Mouse (Mus musculus) embryonic facial prominence, embryonic 14.5 days (tissue): ENCODE data around the gene Tsc2. TPM values are rescaled to one million over a fixed set of nuclear protein-coding genes. Genes with fewer than 3 reads are reported as not detected.

ENCODE experiments used
- ATAC-seq: fragments of 200-750 bp; cut with Nextera tagmentation; 2 replicates; pipeline ENCODE4 v1.8.0; 2017; ENCODE audit warnings: low read depth, moderate number of reproducible peaks, moderate TSS enrichment
- DNase-seq: peaks from one replicate; pipeline ENCODE4 v3.0.0-alpha.2; 2015; ENCODE audit warnings: low spot score
- H3K27ac ChIP-seq: fragments of 300-500 bp; sonication (generic); replicated peaks from 2 replicates; pipeline ENCODE4 v1.5.1; 2014; ENCODE audit warnings: low read depth, mild to moderate bottlenecking, low read length, moderate library complexity
- H3K27me3 ChIP-seq: fragments of 300-500 bp; sonication (generic); replicated peaks from 2 replicates; pipeline ENCODE4 v1.6.1; 2014; ENCODE audit warnings: low read length; ENCODE audit not compliant: control insufficient read depth, insufficient read depth
- H3K36me3 ChIP-seq: fragments of 300-500 bp; sonication (generic); 2 replicates; pipeline ENCODE4 v1.6.1; 2014; ENCODE audit warnings: low read length, mixed read lengths; ENCODE audit not compliant: control insufficient read depth, insufficient read depth
- H3K4me1 ChIP-seq: fragments of 300-500 bp; sonication (generic); 2 replicates; pipeline ENCODE4 v1.6.1; 2014; ENCODE audit warnings: antibody characterized with exemption, low read length; ENCODE audit not compliant: control insufficient read depth, insufficient read depth
- H3K4me2 ChIP-seq: fragments of 300-500 bp; sonication (generic); 2 replicates; pipeline ENCODE4 v1.6.1; 2014; ENCODE audit warnings: low read depth, mild to moderate bottlenecking, low read length, moderate library complexity, mixed read lengths
- H3K4me3 ChIP-seq: fragments of 300-500 bp; sonication (generic); 2 replicates; pipeline ENCODE4 v1.5.1; 2014; ENCODE audit warnings: low read depth, mild to moderate bottlenecking, low read length
- H3K9ac ChIP-seq: fragments of 300-500 bp; sonication (generic); 2 replicates; pipeline ENCODE4 v1.6.1; 2014; ENCODE audit warnings: low read depth, mild to moderate bottlenecking, low read length, moderate library complexity, mixed read lengths
- H3K9me3 ChIP-seq: fragments of 300-500 bp; sonication (generic); 2 replicates; pipeline ENCODE4 v1.6.1; 2016; ENCODE audit warnings: low read length; ENCODE audit not compliant: control insufficient read depth
- WGBS: fragments of 180-500 bp; shearing (Covaris S2); extraction: QIAGEN DNeasy Blood & Tissue Kit; methylation state at CpG from one replicate; pipeline ENCODE4 v1.1.7; 2014; 5-methylcytosine and 5-hydroxymethylcytosine counted together
- polyA plus RNA-seq: library from polyadenylated mRNA; unstranded; fragments of >200 nt; fragmentation: Nextera tagmentation; extraction: Ambion mirVana; gene quantifications from 2 replicates; pipeline ENCODE4 v1.2.1, GENCODE M21; 2014

Tsc2 gene
- polyA plus RNA-seq, 1 experiment from 2014 or later, result 60.8 TPM

- Histone ChIP-seq H3K9ac (no peak overlapping the region), H3K4me2 (no peak overlapping the region), H3K4me1 (no peaks in the 10 kb centered on the region), H3K36me3 (peaks cover 88% of the 10 kb centered on the region), H3K27ac (no peak overlapping the region), H3K4me3 (no peak overlapping the region), H3K9me3 (no peaks in the 10 kb centered on the region), H3K27me3 (no peaks in the 10 kb centered on the region)
- 59% methylated on average over 5 of the region's 5 CpGs for WGBS
- ATAC-seq (no peak), DNase-seq (no peak)
Measured at GRCm38 (mm10) chr17:24583599-24584460, 48.6 kb downstream of the Tsc2 start.

DNA sequence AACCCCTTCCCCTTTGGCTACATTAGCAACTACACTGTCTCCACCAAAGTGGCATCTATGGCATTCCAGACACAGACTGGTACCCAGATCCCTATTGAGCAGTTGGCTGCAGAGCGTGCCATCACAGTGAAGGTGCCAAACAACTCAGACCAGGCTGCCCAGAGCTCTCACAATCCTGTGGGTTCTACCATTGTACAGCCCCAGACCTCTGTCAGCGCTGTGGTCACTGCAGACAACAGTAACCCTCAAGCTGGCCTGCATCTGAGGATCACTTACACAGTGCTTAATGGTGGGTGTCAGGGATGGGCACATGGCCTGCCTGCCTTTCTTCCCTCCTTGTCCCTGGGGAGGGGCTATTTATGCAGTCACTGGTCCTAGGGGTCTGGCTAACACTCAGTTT lies 52.1 kb downstream of the Tsc2 start:
- Histone ChIP-seq H3K4me1 (no peaks in the 10 kb centered on the region), H3K27ac (no peak overlapping the region), H3K9me3 (no peaks in the 10 kb centered on the region), H3K9ac (no peak overlapping the region), H3K36me3 (peaks cover 88% of the 10 kb centered on the region), H3K4me2 (no peak overlapping the region), H3K4me3 (no peak overlapping the region), H3K27me3 (no peaks in the 10 kb centered on the region)
- ATAC-seq (no peak), DNase-seq (no peak)
- 100% methylated on average over 2 of the region's 2 CpGs for WGBS

DNA sequence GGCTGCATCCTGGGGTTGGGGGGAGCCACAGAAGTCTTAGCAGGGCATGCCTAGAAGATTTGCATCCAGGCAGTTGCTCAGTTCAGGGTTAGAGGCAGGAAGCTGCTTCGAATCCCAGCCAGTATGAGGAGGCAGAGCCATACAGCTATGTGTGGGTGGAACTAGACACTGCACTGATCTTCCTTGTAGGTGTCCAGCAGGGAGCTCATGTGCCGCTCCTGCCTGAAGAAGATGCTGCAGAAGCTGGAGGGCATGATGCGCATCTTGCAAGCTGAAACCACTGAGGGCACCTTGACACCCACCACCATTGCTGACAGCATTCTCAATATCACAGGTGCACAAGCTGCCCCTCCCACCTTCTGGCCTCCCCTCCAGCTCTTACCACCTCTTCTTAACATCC lies 52.9 kb downstream of the Tsc2 start:
- Histone ChIP-seq H3K4me1 (no peaks in the 10 kb centered on the region), H3K4me2 (no peak overlapping the region), H3K4me3 (no peak overlapping the region), H3K9me3 (no peaks in the 10 kb centered on the region), H3K36me3 (peaks cover 89% of the 10 kb centered on the region), H3K27me3 (no peaks in the 10 kb centered on the region), H3K27ac (no peak overlapping the region), H3K9ac (no peak overlapping the region)
- 91% methylated on average over 3 of the region's 3 CpGs for WGBS
- ATAC-seq (no peak), DNase-seq (no peak)

GRCm38 (mm10) chr17:24573811-24574210 lies 58.6 kb downstream of the Tsc2 start:
- Histone ChIP-seq H3K4me1 (no peaks in the 10 kb centered on the region), H3K9me3 (no peaks in the 10 kb centered on the region), H3K27me3 (no peaks in the 10 kb centered on the region), H3K4me2 (no peak overlapping the region), H3K27ac (no peak overlapping the region), H3K9ac (no peak overlapping the region), H3K36me3 (peaks cover 96% of the 10 kb centered on the region), H3K4me3 (no peak overlapping the region)
- DNase-seq, result no peak
- ATAC-seq, result no peak
- WGBS, result 94% methylated on average over 9 of the region's 9 CpGs

- ATAC-seq (no peak), DNase-seq (no peak)
- H3K4me2 ChIP-seq, result no peak overlapping the region
- no peak overlapping the region for H3K9ac ChIP-seq
- H3K4me1 ChIP-seq, result no peaks in the 10 kb centered on the region
- H3K36me3 ChIP-seq, result peaks cover 96% of the 10 kb centered on the region
- no peaks in the 10 kb centered on the region for H3K27me3 ChIP-seq
- H3K4me3 ChIP-seq, result no peak overlapping the region
- no peak overlapping the region for H3K27ac ChIP-seq
- no peaks in the 10 kb centered on the region for H3K9me3 ChIP-seq
- 94% methylated on average over 12 of the region's 12 CpGs for WGBS
Measured at GRCm38 (mm10) chr17:24572651-24573245, 59.7 kb downstream of the Tsc2 start.

GRCm38 (mm10) chr17:24569837-24570236 lies 62.6 kb downstream of the Tsc2 start:
- no peak overlapping the region for H3K27ac ChIP-seq
- H3K9ac ChIP-seq, result no peak overlapping the region
- no peaks in the 10 kb centered on the region for H3K9me3 ChIP-seq
- DNase-seq (no peak), ATAC-seq (no peak)
- H3K36me3 ChIP-seq, result peaks cover 94% of the 10 kb centered on the region
- H3K27me3 ChIP-seq, result no peaks in the 10 kb centered on the region
- H3K4me2 ChIP-seq, result no peak overlapping the region
- H3K4me1 ChIP-seq, result peaks cover 8% of the 10 kb centered on the region; the same call in 1 of the 2 replicates
- no peak overlapping the region for H3K4me3 ChIP-seq
- 94% methylated on average over 4 of the region's 4 CpGs for WGBS

GRCm38 (mm10) chr17:24567034-24567779 lies 65.2 kb downstream of the Tsc2 start:
- Histone ChIP-seq H3K36me3 (peaks cover 70% of the 10 kb centered on the region), H3K4me2 (no peak overlapping the region), H3K27ac (no peak overlapping the region), H3K4me3 (no peak overlapping the region), H3K9me3 (no peaks in the 10 kb centered on the region), H3K9ac (peak overlapping the region; percentile 31; the same call in 1 of the 2 replicates), H3K4me1 (peaks cover 8% of the 10 kb centered on the region; the same call in 1 of the 2 replicates), H3K27me3 (no peaks in the 10 kb centered on the region)
- ATAC-seq (peak; percentile 64), DNase-seq (peak; percentile 64)
- 66% methylated on average over 8 of the region's 8 CpGs for WGBS

DNA sequence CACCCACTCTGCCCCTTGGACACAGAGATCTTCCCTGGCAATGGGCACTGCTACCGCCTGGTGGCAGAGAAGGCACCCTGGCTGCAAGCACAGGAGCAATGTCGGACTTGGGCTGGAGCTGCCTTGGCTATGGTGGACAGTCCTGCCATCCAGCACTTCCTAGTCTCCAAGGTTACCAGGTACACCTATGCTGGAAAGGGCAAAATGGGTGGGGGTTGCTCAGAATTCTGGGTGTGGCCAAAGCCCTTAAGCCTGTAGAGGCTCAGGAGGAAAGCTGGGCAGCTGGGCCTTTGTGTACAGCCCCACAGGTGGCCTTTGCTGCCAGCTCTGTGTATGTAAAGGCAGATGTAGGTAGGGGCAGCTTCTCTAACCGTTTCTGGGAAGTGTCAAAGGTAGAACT lies 66.6 kb downstream of the Tsc2 start:
- WGBS, result 73% methylated on average over 3 of the region's 3 CpGs
- Histone ChIP-seq H3K9me3 (no peaks in the 10 kb centered on the region), H3K27ac (no peak overlapping the region), H3K4me3 (no peak overlapping the region), H3K27me3 (no peaks in the 10 kb centered on the region), H3K4me1 (peaks cover 8% of the 10 kb centered on the region; the same call in 1 of the 2 replicates), H3K9ac (no peak overlapping the region), H3K4me2 (no peak overlapping the region), H3K36me3 (peaks cover 57% of the 10 kb centered on the region)
- peak; percentile 28; the same call in 1 of the 2 replicates for ATAC-seq
- no peak for DNase-seq
